Mouse (Mus musculus) heart, embryonic 11.5 days (tissue): ENCODE measurements around the gene Tm9sf2. TPM values are rescaled to one million over a fixed set of nuclear protein-coding genes. Genes with fewer than 3 reads are reported as not detected.
A peak's percentile ranks its signal among the peaks of the same experiment; 100 is the strongest.

Source experiments
- ATAC-seq: fragments of 200-750 bp; cut with Nextera tagmentation; replicated peaks from 2 replicates; pipeline ENCODE4 v1.8.0; 2017; ENCODE audit warnings: moderate library complexity; ENCODE audit not compliant: insufficient number of reproducible peaks, low FRiP score, low TSS enrichment
- H3K27ac ChIP-seq: fragments of 300-500 bp; sonication (generic); 2 replicates; pipeline ENCODE4 v1.5.1; 2014; ENCODE audit warnings: mild to moderate bottlenecking, low read depth, low read length
- H3K27me3 ChIP-seq: fragments of 300-500 bp; sonication (generic); 2 replicates; pipeline ENCODE4 v1.6.1; 2014; ENCODE audit warnings: mild to moderate bottlenecking, low read length, mixed read lengths; ENCODE audit not compliant: control insufficient read depth, insufficient read depth
- H3K36me3 ChIP-seq: fragments of 300-500 bp; sonication (generic); 2 replicates; pipeline ENCODE4 v1.6.1; 2014; ENCODE audit warnings: mild to moderate bottlenecking, low read length, moderate library complexity, mixed read lengths; ENCODE audit not compliant: control insufficient read depth, insufficient read depth
- H3K4me1 ChIP-seq: fragments of 300-500 bp; sonication (generic); 2 replicates; pipeline ENCODE4 v1.6.1; 2014; ENCODE audit warnings: low read length; ENCODE audit not compliant: control insufficient read depth, insufficient read depth
- H3K4me2 ChIP-seq: fragments of 300-500 bp; sonication (generic); 2 replicates; pipeline ENCODE4 v1.6.1; 2014; ENCODE audit warnings: mild to moderate bottlenecking, moderate library complexity
- H3K4me3 ChIP-seq: fragments of 300-500 bp; sonication (generic); 2 replicates; pipeline ENCODE4 v1.5.1; 2014; ENCODE audit warnings: low read depth, low read length
- H3K9ac ChIP-seq: fragments of 300-500 bp; sonication (generic); 2 replicates; pipeline ENCODE4 v1.6.1; 2014; ENCODE audit warnings: mild to moderate bottlenecking, low read depth, low read length, moderate library complexity
- H3K9me3 ChIP-seq: fragments of 300-500 bp; sonication (generic); replicated peaks from 2 replicates; pipeline ENCODE4 v1.6.1; 2016; ENCODE audit warnings: low read length; ENCODE audit not compliant: control insufficient read depth
- WGBS: fragments of 180-500 bp; shearing (Covaris S2); extraction: QIAGEN DNeasy Blood & Tissue Kit; methylation state at CpG from one replicate; pipeline ENCODE4 v1.1.7; 2014; ENCODE audit not compliant: insufficient replicate concordance; 5-methylcytosine and 5-hydroxymethylcytosine counted together
- polyA plus RNA-seq: library from polyadenylated mRNA; unstranded; fragments of >200 nt; fragmentation: Nextera tagmentation; extraction: Ambion mirVana; gene quantifications from 2 replicates; pipeline ENCODE4 v1.2.1, GENCODE M21; 2014

Gene Tm9sf2
- polyA plus RNA-seq, 1 experiment from 2014 or later, result 111 TPM

- 68% methylated on average over 7 of the region's 7 CpGs for WGBS
- no peak overlapping the region for H3K4me2 ChIP-seq
- no peaks in the 10 kb centered on the region for H3K9me3 ChIP-seq
- no peak overlapping the region for H3K9ac ChIP-seq
- no peaks in the 10 kb centered on the region for H3K36me3 ChIP-seq
- H3K27ac ChIP-seq, result no peak overlapping the region
- no peak overlapping the region for H3K4me3 ChIP-seq
- no peaks in the 10 kb centered on the region for H3K4me1 ChIP-seq
- ATAC-seq, result no peak
- no peaks in the 10 kb centered on the region for H3K27me3 ChIP-seq
These were observed 64.2 kb downstream of the Tm9sf2 start for GRCm38 (mm10) chr14:122171031-122171430.

GRCm38 (mm10) chr14:122176263-122176798 lies 69.5 kb downstream of the Tm9sf2 start:
- no peak for ATAC-seq
- H3K4me2 ChIP-seq, result no peak overlapping the region

GRCm38 (mm10) chr14:122179262-122179661 lies 72.4 kb downstream of the Tm9sf2 start:
- ATAC-seq, result no peak

More at GRCm38 (mm10) chr14:122176263-122176798, 69.5 kb downstream of the Tm9sf2 start:
- H3K4me3 ChIP-seq, result no peak overlapping the region
- H3K9me3 ChIP-seq, result no peaks in the 10 kb centered on the region
- no peaks in the 10 kb centered on the region for H3K36me3 ChIP-seq
- H3K27ac ChIP-seq, result no peak overlapping the region
- H3K4me1 ChIP-seq, result 0 out of 2 replicates have a peak, but pooled peaks cover 4% of the 10 kb centered on the region
- no peak overlapping the region for H3K9ac ChIP-seq
- 77% methylated on average over 14 of the region's 14 CpGs for WGBS
- H3K27me3 ChIP-seq, result no peaks in the 10 kb centered on the region

GRCm38 (mm10) chr14:122181078-122181814 lies 74.4 kb downstream of the Tm9sf2 start, which contains the start of gene Clybl:
Gene Clybl (plus strand): TSS chr14:122181704.
- Histone ChIP-seq H3K4me1 (0 out of 2 replicates have a peak, but pooled peaks cover 4% of the 10 kb centered on the region), H3K9me3 (no peaks in the 10 kb centered on the region), H3K4me2 (peak within 1 kb of the TSS; percentile 64), H3K4me3 (peak within 1 kb of the TSS; percentile 80), H3K27me3 (no peaks in the 10 kb centered on the region), H3K36me3 (no peaks in the 10 kb centered on the region), H3K27ac (0 out of 2 replicates have a peak within 1 kb of the TSS, but pooled peaks have one; percentile 1), H3K9ac (peak within 1 kb of the TSS; percentile 84)
- ATAC-seq, result peak; percentile 98
- 3% methylated on average over 43 of the region's 45 CpGs for WGBS

More at GRCm38 (mm10) chr14:122179262-122179661, 72.4 kb downstream of the Tm9sf2 start:
- 29% methylated on average over 16 of the region's 16 CpGs for WGBS
- Histone ChIP-seq H3K27me3 (no peaks in the 10 kb centered on the region), H3K4me1 (0 out of 2 replicates have a peak, but pooled peaks cover 4% of the 10 kb centered on the region), H3K9me3 (no peaks in the 10 kb centered on the region), H3K4me3 (no peak overlapping the region), H3K4me2 (no peak overlapping the region), H3K36me3 (no peaks in the 10 kb centered on the region), H3K9ac (no peak overlapping the region), H3K27ac (no peak overlapping the region)

- Histone ChIP-seq H3K9me3 (no peaks in the 10 kb centered on the region), H3K9ac (peak overlapping the region; percentile 84), H3K27ac (0 out of 2 replicates have a peak overlapping the region, but pooled peaks have one; percentile 1), H3K4me3 (peak overlapping the region; percentile 80), H3K4me1 (0 out of 2 replicates have a peak, but pooled peaks cover 4% of the 10 kb centered on the region), H3K4me2 (peak overlapping the region; percentile 64), H3K36me3 (no peaks in the 10 kb centered on the region), H3K27me3 (no peaks in the 10 kb centered on the region)
- peak; percentile 59 for ATAC-seq
- WGBS, result under 1% methylated on average over 12 of the region's 12 CpGs
These were observed 74.9 kb downstream of the Tm9sf2 start for GRCm38 (mm10) chr14:122181815-122182157.

- H3K27me3 ChIP-seq, result no peaks in the 10 kb centered on the region
- ATAC-seq, result no peak
- H3K4me3 ChIP-seq, result peak overlapping the region; percentile 80
- no peak overlapping the region for H3K27ac ChIP-seq
- H3K4me1 ChIP-seq, result 0 out of 2 replicates have a peak, but pooled peaks cover 4% of the 10 kb centered on the region
- 72% methylated on average over 6 of the region's 6 CpGs for WGBS
- no peaks in the 10 kb centered on the region for H3K36me3 ChIP-seq
- H3K4me2 ChIP-seq, result peak overlapping the region; percentile 64
- H3K9me3 ChIP-seq, result no peaks in the 10 kb centered on the region
- peak overlapping the region; percentile 84; the same call in 1 of the 2 replicates for H3K9ac ChIP-seq
These were observed 75.4 kb downstream of the Tm9sf2 start for GRCm38 (mm10) chr14:122182220-122182619.

DNA sequence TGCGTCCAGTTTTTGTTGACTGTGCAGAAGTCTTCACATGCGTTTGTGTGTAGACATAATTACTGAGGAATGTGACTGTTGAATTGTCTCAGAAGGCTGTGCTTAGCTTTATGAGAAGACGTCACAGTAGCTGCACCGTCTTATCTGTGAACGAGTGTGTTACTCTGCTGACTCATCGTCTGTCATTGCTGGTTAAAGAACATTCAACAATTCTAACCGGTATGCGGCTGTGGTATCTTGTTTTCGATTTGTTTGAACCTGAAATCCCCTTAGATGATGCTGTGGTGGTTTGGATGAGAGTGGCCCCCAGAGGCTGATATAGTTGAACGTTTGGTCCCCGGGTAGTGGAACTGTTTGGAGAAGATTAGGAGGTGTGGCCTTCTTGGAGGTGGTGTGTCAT lies 77.1 kb downstream of the Tm9sf2 start:
- H3K4me2 ChIP-seq, result no peak overlapping the region; the same call in 1 of the 2 replicates
- H3K9me3 ChIP-seq, result no peaks in the 10 kb centered on the region
- 0 out of 2 replicates have a peak, but pooled peaks cover 4% of the 10 kb centered on the region for H3K4me1 ChIP-seq
- ATAC-seq, result no peak
- H3K36me3 ChIP-seq, result no peaks in the 10 kb centered on the region
- 58% methylated on average over 11 of the region's 11 CpGs for WGBS
- H3K4me3 ChIP-seq, result no peak overlapping the region
- H3K27me3 ChIP-seq, result no peaks in the 10 kb centered on the region
- no peak overlapping the region for H3K9ac ChIP-seq
- no peak overlapping the region for H3K27ac ChIP-seq

DNA sequence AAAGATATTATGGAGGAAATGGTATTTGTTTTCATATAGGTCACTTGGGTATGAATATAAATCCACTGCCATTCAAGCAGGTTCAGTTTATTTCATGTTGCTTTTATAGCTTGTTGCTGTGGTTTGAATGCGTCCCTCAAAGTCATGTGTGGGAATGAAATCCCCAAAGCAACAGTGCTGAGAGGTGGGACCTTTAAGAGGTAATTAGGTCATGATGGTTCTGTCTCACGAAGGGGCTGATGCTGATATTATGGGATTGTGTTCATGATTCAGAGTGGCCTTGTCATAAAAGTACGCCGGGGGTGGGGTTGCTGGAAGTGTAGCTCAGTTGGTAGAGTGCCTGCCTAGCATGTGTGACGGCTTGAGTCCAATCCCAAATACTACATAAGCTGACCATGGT lies 81.4 kb downstream of the Tm9sf2 start:
- 87% methylated on average over 5 of the region's 5 CpGs for WGBS
- Histone ChIP-seq H3K27ac (no peak overlapping the region), H3K9ac (no peak overlapping the region), H3K4me3 (no peak overlapping the region), H3K27me3 (no peaks in the 10 kb centered on the region), H3K9me3 (no peaks in the 10 kb centered on the region), H3K4me2 (no peak overlapping the region), H3K4me1 (no peaks in the 10 kb centered on the region), H3K36me3 (no peaks in the 10 kb centered on the region)
- ATAC-seq, result no peak
